Mouse (Mus musculus) testis, adult 2 months (tissue): ENCODE data around the gene Gatc.

ENCODE experiments used
- CTCF ChIP-seq: fragments of 200-500 bp; IDR thresholded peaks from 2 replicates; pipeline ENCODE4 v1.5.1; 2012; ENCODE audit warnings: low read depth, mild to moderate bottlenecking, inconsistent platforms, low read length, moderate library complexity; ENCODE audit not compliant: control insufficient read depth, insufficient read depth, insufficient replicate concordance
- POLR2A ChIP-seq: fragments of 200-500 bp; IDR thresholded peaks from 2 replicates; pipeline ENCODE4 v1.6.1; 2012; ENCODE audit warnings: low read depth, mild to moderate bottlenecking, inconsistent platforms, low read length, moderate library complexity; ENCODE audit not compliant: control insufficient read depth

GRCm38 (mm10) chr5:115349225-115349555 is 8.2 kb upstream of the Gatc start:
- TF ChIP-seq POLR2A: no peak
- no peak for TF ChIP-seq CTCF
